Mouse (Mus musculus) liver, embryonic 16.5 days (tissue): ENCODE data around the gene Lhfpl2. TPM values are rescaled to one million over a fixed set of nuclear protein-coding genes. Genes with fewer than 3 reads are reported as not detected.

Experiments
- ATAC-seq: fragments of 200-750 bp; cut with Nextera tagmentation; 2 replicates; pipeline ENCODE4 v1.8.0; 2017; ENCODE audit warnings: low read depth, mild to moderate bottlenecking, moderate number of reproducible peaks, moderate library complexity
- H3K27ac ChIP-seq: fragments of 300-500 bp; sonication (generic); 2 replicates; pipeline ENCODE4 v1.5.1; 2014; ENCODE audit warnings: mild to moderate bottlenecking, low read length
- H3K27me3 ChIP-seq: fragments of 300-500 bp; sonication (generic); 2 replicates; pipeline ENCODE4 v1.6.1; 2014; ENCODE audit warnings: low read depth, low read length, mixed read lengths; ENCODE audit not compliant: control insufficient read depth, insufficient read depth
- H3K36me3 ChIP-seq: fragments of 300-500 bp; sonication (generic); 2 replicates; pipeline ENCODE4 v1.6.1; 2014; ENCODE audit warnings: mild to moderate bottlenecking; ENCODE audit not compliant: control insufficient read depth, insufficient read depth
- H3K4me1 ChIP-seq: fragments of 300-500 bp; sonication (generic); 2 replicates; pipeline ENCODE4 v1.6.1; 2014; ENCODE audit warnings: low read depth, low read length, mixed read lengths; ENCODE audit not compliant: control insufficient read depth
- H3K4me2 ChIP-seq: fragments of 300-500 bp; sonication (generic); 2 replicates; pipeline ENCODE4 v1.6.1; 2014; ENCODE audit warnings: low read depth, low read length, mixed read lengths
- H3K4me3 ChIP-seq: fragments of 300-500 bp; sonication (generic); 2 replicates; pipeline ENCODE4 v1.5.1; 2014; ENCODE audit warnings: low read depth, mild to moderate bottlenecking, low read length
- H3K9ac ChIP-seq: fragments of 300-500 bp; sonication (generic); 2 replicates; pipeline ENCODE4 v1.6.1; 2014; ENCODE audit warnings: low read depth, low read length
- H3K9me3 ChIP-seq: fragments of 300-500 bp; sonication (generic); replicated peaks from 2 replicates; pipeline ENCODE4 v1.6.1; 2016; ENCODE audit warnings: low read length; ENCODE audit not compliant: control insufficient read depth
- WGBS: fragments of 180-500 bp; shearing (Covaris S2); extraction: QIAGEN DNeasy Blood & Tissue Kit; methylation state at CpG from one replicate; pipeline ENCODE4 v1.1.7; 2014; ENCODE audit not compliant: insufficient replicate concordance; 5-methylcytosine and 5-hydroxymethylcytosine counted together
- polyA plus RNA-seq: library from polyadenylated mRNA; unstranded; fragments of >200 nt; fragmentation: Nextera tagmentation; extraction: Ambion mirVana; gene quantifications from 2 replicates; pipeline ENCODE4 v1.2.1, GENCODE M21; 2015

Lhfpl2 gene
- polyA plus RNA-seq, 1 experiment from 2014 or later, result 3.9 TPM

DNA sequence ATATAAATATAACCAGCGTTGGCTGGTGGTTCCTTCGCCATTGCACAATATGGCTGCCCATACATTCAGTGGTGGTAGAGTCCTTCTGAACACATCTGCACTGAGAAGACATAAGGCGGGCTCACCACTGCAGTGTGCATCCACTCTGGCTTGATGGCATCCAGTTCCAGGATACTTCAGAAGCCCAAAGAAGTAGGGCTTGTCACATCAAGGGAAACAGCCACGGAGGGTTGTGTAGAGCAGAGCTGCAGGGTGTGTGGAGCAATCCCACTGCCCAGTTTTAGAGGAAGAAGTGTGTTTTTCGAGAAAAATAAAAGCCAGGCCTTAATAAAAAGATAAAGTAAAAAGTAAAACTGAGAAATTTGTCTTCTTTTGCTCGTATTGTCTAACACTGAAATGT is 141.0 kb downstream of the Lhfpl2 start:
- Histone ChIP-seq H3K36me3 (no peaks in the 10 kb centered on the region), H3K4me3 (no peak overlapping the region), H3K4me2 (no peak overlapping the region), H3K4me1 (no peaks in the 10 kb centered on the region), H3K27me3 (no peaks in the 10 kb centered on the region), H3K9ac (no peak overlapping the region), H3K27ac (no peak overlapping the region), H3K9me3 (no peaks in the 10 kb centered on the region)
- WGBS, result 68% methylated on average over 6 of the region's 6 CpGs
- no peak for ATAC-seq

DNA sequence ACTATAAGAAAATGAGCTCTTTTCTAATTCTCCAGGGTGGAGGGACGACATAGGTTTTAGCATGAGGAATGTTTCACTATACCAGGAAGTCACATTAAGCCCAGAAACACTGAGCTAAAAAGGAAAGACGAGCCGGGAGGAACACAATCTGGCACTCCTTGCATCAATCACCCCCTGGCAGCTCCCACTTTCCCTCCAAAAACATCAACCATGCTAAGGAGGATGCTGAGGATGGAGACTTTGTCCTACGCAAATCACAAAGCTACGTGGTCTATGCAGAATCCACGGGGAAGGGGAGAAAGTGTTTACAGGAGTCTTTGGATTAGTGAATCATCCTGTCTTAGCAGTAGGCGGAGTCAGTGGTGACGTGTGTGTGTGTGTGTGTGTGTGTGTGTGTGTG is 142.2 kb downstream of the Lhfpl2 start:
- no peak overlapping the region for H3K9ac ChIP-seq
- ATAC-seq, result no peak
- no peaks in the 10 kb centered on the region for H3K4me1 ChIP-seq
- no peaks in the 10 kb centered on the region for H3K36me3 ChIP-seq
- no peaks in the 10 kb centered on the region for H3K27me3 ChIP-seq
- no peaks in the 10 kb centered on the region for H3K9me3 ChIP-seq
- H3K4me3 ChIP-seq, result no peak overlapping the region
- H3K4me2 ChIP-seq, result no peak overlapping the region
- H3K27ac ChIP-seq, result no peak overlapping the region
- 62% methylated on average over 8 of the region's 8 CpGs for WGBS

DNA sequence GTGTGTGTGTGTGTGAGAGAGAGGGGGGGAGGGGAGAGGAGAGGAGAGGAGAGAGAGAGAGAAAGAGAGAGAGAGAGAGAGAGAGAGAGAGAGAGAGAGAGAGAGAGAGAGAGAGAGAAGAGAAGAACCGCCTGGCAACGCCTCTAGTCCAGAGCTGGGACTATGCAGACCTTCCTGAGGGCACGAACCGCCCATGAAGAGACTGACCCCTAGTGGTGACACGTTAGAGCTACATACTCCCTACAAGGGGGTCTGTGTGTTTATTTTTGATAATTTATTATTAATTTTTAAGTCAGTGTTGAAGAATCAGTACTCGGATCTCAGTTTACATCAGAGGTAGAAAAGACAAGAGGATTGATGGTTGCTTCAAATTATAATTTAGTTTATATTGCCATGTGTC is 147.6 kb downstream of the Lhfpl2 start:
- WGBS, result 9% methylated on average over 6 of the region's 6 CpGs
- no peaks in the 10 kb centered on the region for H3K9me3 ChIP-seq
- no peak for ATAC-seq
- H3K36me3 ChIP-seq, result peaks cover 2% of the 10 kb centered on the region
- H3K27ac ChIP-seq, result no peak overlapping the region
- H3K4me1 ChIP-seq, result no peaks in the 10 kb centered on the region
- H3K27me3 ChIP-seq, result no peaks in the 10 kb centered on the region
- H3K9ac ChIP-seq, result no peak overlapping the region
- no peak overlapping the region for H3K4me2 ChIP-seq
- no peak overlapping the region for H3K4me3 ChIP-seq

DNA sequence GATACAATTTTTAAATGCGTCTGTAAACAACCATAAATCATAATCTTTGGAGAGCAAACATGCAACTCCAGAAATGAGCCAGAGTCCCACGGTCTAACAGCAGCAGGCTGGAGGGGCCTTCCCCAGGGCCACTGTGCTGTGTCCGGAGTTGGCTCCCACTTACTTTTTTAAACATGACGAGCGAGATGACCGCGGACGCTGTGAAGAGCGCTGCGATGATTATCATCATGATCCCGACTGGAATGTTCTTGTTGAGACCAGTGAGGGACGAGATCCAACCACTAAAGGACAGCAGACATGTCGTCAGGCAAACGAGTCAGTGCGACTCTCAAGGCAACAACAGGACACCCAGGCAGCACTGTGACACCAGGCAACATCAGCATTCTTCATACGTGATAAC is 150.4 kb downstream of the Lhfpl2 start:
- H3K9ac ChIP-seq, result no peak overlapping the region
- WGBS, result 82% methylated on average over 16 of the region's 16 CpGs
- H3K4me2 ChIP-seq, result no peak overlapping the region
- H3K27ac ChIP-seq, result no peak overlapping the region
- no peaks in the 10 kb centered on the region for H3K27me3 ChIP-seq
- no peaks in the 10 kb centered on the region for H3K4me1 ChIP-seq
- no peak overlapping the region for H3K4me3 ChIP-seq
- no peaks in the 10 kb centered on the region for H3K9me3 ChIP-seq
- no peak for ATAC-seq
- H3K36me3 ChIP-seq, result peaks cover 2% of the 10 kb centered on the region

DNA sequence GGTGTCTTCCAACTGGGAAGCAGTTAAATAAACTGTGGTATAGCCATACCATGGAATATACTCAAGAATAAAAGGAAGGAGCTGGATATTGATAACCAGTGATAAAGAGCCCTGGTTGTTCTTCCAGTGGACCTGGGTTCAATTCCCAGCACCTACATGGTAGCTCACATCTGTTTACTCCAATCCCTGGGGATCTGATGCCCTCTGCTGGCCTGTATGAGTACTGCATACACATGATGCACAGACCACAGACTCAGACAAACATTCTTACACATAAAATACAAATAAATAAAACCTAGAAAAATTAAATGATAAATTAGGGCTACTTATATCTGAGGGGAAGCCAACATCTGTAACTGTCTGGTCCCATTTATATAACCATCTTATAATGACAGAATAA is 151.3 kb downstream of the Lhfpl2 start:
- H3K4me1 ChIP-seq, result no peaks in the 10 kb centered on the region
- ATAC-seq, result no peak
- H3K9ac ChIP-seq, result no peak overlapping the region
- H3K9me3 ChIP-seq, result no peaks in the 10 kb centered on the region
- no peaks in the 10 kb centered on the region for H3K27me3 ChIP-seq
- no peak overlapping the region for H3K4me3 ChIP-seq
- H3K27ac ChIP-seq, result no peak overlapping the region
- no peak overlapping the region for H3K4me2 ChIP-seq
- peaks cover 2% of the 10 kb centered on the region for H3K36me3 ChIP-seq

DNA sequence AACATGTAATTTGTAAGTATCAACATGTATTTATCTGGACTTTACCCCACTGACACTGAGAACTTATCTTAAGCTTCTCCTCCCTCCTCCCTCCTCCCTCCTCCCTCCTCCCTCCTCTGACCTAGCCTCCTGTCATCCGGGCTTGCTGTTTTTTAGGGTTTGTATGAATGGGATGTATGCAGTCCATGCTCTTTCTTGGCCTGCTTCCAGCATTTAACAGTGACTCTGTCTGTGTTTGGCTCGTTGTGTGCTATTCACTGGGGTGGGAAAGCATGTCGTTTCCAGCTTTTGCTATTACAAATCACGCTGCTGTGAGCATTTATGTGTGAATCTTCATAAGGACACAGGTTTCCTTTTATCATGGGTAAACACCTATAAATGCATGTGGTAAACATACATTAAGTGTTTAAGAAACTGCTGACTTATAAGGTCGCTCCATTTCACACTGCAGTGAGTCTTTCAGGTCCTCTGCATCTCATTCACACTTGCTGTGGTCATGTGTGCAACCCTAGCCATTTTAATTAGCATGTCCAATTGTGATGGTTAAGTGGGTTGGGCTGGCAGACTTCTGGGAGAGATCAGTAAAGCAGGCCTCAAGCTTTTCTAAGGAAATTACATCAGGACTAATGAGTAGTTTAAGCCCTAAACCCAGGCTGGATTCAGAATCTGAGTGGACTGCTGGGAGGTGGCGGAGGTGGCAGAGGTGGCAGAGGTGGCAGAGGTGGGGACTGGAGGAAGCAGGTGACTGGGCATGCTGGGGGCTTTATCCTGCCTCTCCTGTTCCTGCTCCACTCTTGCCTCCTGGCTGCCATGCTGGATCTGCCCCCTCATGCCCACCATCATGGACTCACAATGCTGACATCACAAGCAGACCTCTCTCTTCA is 153.9 kb downstream of the Lhfpl2 start:
- no peaks in the 10 kb centered on the region for H3K27me3 ChIP-seq

DNA sequence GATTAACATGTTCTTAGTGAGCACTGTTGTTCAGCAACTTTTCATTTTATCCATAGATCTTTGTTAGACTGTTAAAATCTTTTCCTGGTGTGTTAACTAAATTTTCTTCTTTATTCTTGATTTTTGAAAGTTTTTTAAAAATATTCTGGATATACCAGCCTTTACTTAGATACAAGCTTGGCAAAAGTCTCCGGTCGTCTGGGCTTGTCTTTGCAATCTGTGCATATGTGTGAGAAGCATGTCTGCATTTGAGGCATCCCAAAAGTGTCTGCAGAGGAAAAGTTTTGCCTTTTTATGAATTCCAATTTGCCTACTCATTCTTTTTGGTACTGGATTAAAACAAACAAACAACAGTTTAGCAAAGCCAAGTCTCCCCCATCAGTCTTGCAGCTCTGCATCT is 154.6 kb downstream of the Lhfpl2 start:
- 74% methylated on average over 2 of the region's 2 CpGs for whole genome bisulfite sequencing
- Histone ChIP-seq H3K4me2 (no peak overlapping the region), H3K27me3 (no peaks in the 10 kb centered on the region), H3K4me1 (no peaks in the 10 kb centered on the region), H3K36me3 (peaks cover 2% of the 10 kb centered on the region), H3K9me3 (no peaks in the 10 kb centered on the region), H3K4me3 (no peak overlapping the region), H3K27ac (no peak overlapping the region), H3K9ac (no peak overlapping the region)
- ATAC-seq, result no peak

More for the DNA sequence above, 153.9 kb downstream of the Lhfpl2 start:
- no peaks in the 10 kb centered on the region for H3K4me1 ChIP-seq
- peaks cover 2% of the 10 kb centered on the region for H3K36me3 ChIP-seq
- 73% methylated on average over 6 of the region's 6 CpGs for WGBS
- H3K27ac ChIP-seq, result no peak overlapping the region
- no peaks in the 10 kb centered on the region for H3K9me3 ChIP-seq
- H3K4me2 ChIP-seq, result no peak overlapping the region
- H3K9ac ChIP-seq, result no peak overlapping the region
- no peak overlapping the region for H3K4me3 ChIP-seq
- no peak for ATAC-seq

DNA sequence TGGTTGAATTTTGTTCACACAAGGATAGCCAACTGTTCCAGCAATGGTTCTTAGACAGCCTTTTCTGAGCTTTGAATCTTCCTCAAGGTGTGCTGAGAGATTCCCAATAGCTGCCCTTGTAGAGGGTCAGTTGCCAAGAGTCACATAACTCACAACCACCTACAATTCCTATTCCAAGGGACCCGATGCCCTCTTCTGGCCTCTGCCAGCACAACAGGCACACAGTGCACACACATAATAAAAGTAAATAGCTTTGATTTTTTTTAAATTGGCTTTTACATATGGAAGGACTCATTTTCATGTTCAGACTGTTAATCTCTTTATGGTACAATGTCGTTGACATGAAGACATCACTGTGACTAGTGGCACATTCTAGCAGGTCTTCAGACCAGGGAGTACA is 155.1 kb downstream of the Lhfpl2 start:
- H3K36me3 ChIP-seq, result peaks cover 2% of the 10 kb centered on the region
- no peak for ATAC-seq
- no peaks in the 10 kb centered on the region for H3K4me1 ChIP-seq
- no peak overlapping the region for H3K27ac ChIP-seq
- WGBS, result 65% methylated on average over 2 of the region's 2 CpGs
- no peaks in the 10 kb centered on the region for H3K27me3 ChIP-seq
- H3K9me3 ChIP-seq, result no peaks in the 10 kb centered on the region
- no peak overlapping the region for H3K4me3 ChIP-seq
- H3K4me2 ChIP-seq, result no peak overlapping the region
- H3K9ac ChIP-seq, result no peak overlapping the region

DNA sequence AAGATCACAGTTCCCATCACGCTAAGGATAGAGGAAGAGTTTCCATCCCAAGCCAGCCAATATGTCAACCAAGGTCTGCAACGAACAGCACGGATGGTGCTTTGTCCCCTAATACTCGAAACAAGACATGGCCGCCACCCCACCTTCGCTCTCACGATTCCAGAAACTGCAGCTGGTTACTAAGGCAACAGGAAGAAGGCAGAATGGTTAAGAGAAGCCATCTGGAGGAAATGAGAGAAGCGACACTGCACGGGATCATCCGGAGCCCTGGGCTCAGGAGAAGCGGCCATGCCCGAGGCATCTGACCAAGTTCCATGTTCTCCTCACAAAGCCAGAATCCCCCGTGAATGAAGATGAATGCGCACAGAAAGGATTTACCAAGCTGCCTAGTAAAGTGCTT is 166.0 kb downstream of the Lhfpl2 start:
- no peak for ATAC-seq
- no peaks in the 10 kb centered on the region for H3K36me3 ChIP-seq
- no peak overlapping the region for H3K27ac ChIP-seq
- no peaks in the 10 kb centered on the region for H3K9me3 ChIP-seq
- WGBS, result 77% methylated on average over 14 of the region's 14 CpGs
- no peaks in the 10 kb centered on the region for H3K27me3 ChIP-seq
- no peak overlapping the region for H3K4me2 ChIP-seq
- no peak overlapping the region for H3K4me3 ChIP-seq
- H3K9ac ChIP-seq, result no peak overlapping the region
- H3K4me1 ChIP-seq, result no peaks in the 10 kb centered on the region
